Mouse (Mus musculus) midbrain, embryonic 10.5 days (tissue): ENCODE results near the gene Ddost. TPM values are rescaled to one million over a fixed set of nuclear protein-coding genes. Genes with fewer than 3 reads are reported as not detected.
A peak's percentile ranks its signal among the peaks of the same experiment; 100 is the strongest.
"Not testable (repeated sequence)": the region's sequence is repeated elsewhere in the genome, so short reads cannot be mapped to it uniquely, and the experiment has no call there.

ENCODE experiments used
- DNase-seq: peaks from one replicate; pipeline ENCODE4 v3.0.0-alpha.2; 2017; ENCODE audit warnings: low spot score
- H3K27ac ChIP-seq: fragments of 300-500 bp; sonication (generic); replicated peaks from 2 replicates; pipeline ENCODE4 v1.5.1; 2016; ENCODE audit warnings: mild to moderate bottlenecking
- H3K27me3 ChIP-seq: fragments of 300-500 bp; sonication (generic); 2 replicates; pipeline ENCODE4 v1.6.1; 2016; ENCODE audit warnings: low read depth, mild to moderate bottlenecking; ENCODE audit not compliant: poor library complexity, severe bottlenecking
- H3K36me3 ChIP-seq: fragments of 300-500 bp; sonication (generic); 2 replicates; pipeline ENCODE4 v1.6.1; 2016; ENCODE audit warnings: mild to moderate bottlenecking, moderate library complexity
- H3K4me1 ChIP-seq: fragments of 300-500 bp; sonication (generic); 2 replicates; pipeline ENCODE4 v1.6.1; 2016
- H3K4me3 ChIP-seq: fragments of 300-500 bp; sonication (generic); 2 replicates; pipeline ENCODE4 v1.5.1; 2016; ENCODE audit warnings: mild to moderate bottlenecking, moderate library complexity
- H3K9me3 ChIP-seq: fragments of 300-500 bp; sonication (generic); replicated peaks from 2 replicates; pipeline ENCODE4 v1.6.1; 2016; ENCODE audit warnings: mild to moderate bottlenecking
- WGBS: fragments of 180-500 bp; shearing (Covaris S2); methylation state at CpG from one replicate; pipeline ENCODE4 v1.1.7; 2016; 5-methylcytosine and 5-hydroxymethylcytosine counted together
- polyA plus RNA-seq: library from polyadenylated mRNA; unstranded; fragments of >200 nt; fragmentation: Nextera tagmentation; extraction: Ambion mirVana; gene quantifications from 2 replicates; pipeline ENCODE4 v1.2.1, GENCODE M21; 2016

Ddost gene
- polyA plus RNA-seq, 1 experiment from 2014 or later: 282 TPM

DNA sequence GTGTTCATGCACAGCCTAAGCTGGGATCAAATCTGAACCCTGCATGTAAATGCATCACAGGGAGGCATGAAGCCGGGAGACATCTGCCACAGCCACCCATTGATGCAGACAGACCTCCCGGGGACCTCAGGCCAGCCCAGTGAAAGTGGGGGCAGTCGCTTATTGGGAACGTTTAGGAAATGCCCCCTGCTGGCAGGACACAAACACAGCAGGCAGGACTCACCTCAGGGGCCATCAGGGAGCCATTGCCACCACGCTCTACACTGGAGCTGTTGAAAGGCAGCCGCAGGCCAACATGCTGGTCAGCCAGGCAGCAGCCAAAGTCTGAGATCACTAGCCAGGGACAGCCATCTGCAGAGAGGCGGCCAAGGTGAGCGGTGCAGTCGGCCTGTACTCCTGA is 11.3 kb downstream of the Ddost start:
- DNase-seq: no peak
- H3K27ac ChIP-seq: no peak overlapping the region
- H3K27me3 ChIP-seq: peaks cover 3% of the 10 kb centered on the region; the same call in 1 of the 2 replicates
- H3K36me3 ChIP-seq: peaks cover 71% of the 10 kb centered on the region
- 74% methylated on average over 9 of the region's 9 CpGs for WGBS
- H3K4me1 ChIP-seq: peaks cover 6% of the 10 kb centered on the region
- H3K4me3 ChIP-seq: no peak overlapping the region
- H3K9me3 ChIP-seq: no peaks in the 10 kb centered on the region

- peaks cover 8% of the 10 kb centered on the region for H3K4me1 ChIP-seq
- H3K36me3 ChIP-seq: peaks cover 65% of the 10 kb centered on the region
- no peak overlapping the region for H3K27ac ChIP-seq
- H3K27me3 ChIP-seq: peaks cover 7% of the 10 kb centered on the region; the same call in 1 of the 2 replicates
- 92% methylated on average over 6 of the region's 6 CpGs for WGBS
- DNase-seq: no peak
- H3K9me3 ChIP-seq: no peaks in the 10 kb centered on the region
- no peak overlapping the region for H3K4me3 ChIP-seq
Measured at GRCm38 (mm10) chr4:138316369-138316768, 11.8 kb downstream of the Ddost start.

DNA sequence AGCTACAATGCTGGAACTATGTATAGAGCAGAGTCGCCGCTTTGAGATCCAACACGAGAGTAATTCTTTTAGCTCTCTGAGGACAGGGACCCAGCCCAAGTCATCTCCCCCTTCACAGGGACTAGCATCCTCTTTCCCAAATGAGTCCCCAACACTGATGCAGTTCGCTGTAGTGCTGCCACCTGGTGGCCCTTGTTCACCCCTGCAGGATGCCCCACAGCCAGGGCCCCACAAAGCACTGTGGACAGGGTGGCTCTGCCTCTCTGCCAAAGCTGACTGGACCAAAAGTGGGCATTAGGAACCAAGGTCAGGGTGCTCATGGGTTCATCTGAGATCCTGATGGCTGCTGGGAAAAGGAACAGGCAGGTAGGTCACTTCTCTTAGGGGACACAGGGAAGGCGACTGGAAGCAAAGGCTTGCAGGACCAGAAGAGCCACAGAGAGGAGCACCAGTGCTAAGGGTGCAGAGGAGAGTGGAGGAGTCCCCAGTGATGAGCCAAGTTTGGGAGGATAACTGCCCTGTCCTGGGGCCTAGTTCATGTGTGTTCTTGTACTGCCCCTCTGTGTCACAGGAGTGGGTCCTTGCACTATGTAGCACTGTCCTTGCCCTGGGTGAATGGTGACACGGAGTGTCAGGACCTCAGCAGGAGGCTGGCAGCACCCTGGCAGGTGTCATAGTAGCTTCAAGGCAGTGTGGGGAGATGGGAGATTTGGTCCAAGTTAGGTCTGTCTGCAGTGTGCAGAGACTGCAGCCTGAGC is 14.2 kb downstream of the Ddost start:
- DNase-seq: peak; percentile 66
- Histone ChIP-seq H3K36me3 (peaks cover 42% of the 10 kb centered on the region), H3K27ac (no peak overlapping the region), H3K9me3 (no peaks in the 10 kb centered on the region), H3K4me3 (no peak overlapping the region), H3K4me1 (peaks cover 26% of the 10 kb centered on the region), H3K27me3 (peaks cover 7% of the 10 kb centered on the region; the same call in 1 of the 2 replicates)
- WGBS: 48% methylated on average over 6 of the region's 6 CpGs

GRCm38 (mm10) chr4:138319508-138319907 is 15.0 kb downstream of the Ddost start:
- H3K27me3 ChIP-seq: peaks cover 7% of the 10 kb centered on the region; the same call in 1 of the 2 replicates
- no peaks in the 10 kb centered on the region for H3K9me3 ChIP-seq
- H3K4me3 ChIP-seq: no peak overlapping the region
- peaks cover 34% of the 10 kb centered on the region for H3K36me3 ChIP-seq
- DNase-seq: peak; percentile 83
- WGBS: 35% methylated on average over 10 of the region's 10 CpGs
- no peak overlapping the region for H3K27ac ChIP-seq
- H3K4me1 ChIP-seq: peaks cover 33% of the 10 kb centered on the region

DNA sequence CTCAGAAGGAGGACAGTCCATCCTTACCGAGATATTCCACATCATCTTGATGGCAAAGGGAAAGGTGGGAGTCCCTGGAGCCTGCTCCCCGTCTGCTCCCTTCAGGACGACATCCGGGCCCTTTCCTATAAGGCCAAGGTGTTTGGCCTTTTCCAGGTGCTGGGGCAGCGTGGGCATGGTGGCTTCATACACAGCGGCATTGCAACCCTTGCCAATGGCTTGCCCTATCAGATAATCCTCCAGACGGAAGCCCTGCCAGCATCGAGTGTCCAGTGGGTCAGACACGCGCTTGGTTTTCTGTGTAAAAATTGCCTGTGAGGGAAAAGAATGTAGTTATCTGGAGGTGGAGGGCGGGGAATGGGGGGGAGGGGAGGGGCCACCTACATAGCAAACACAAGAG is 16.2 kb downstream of the Ddost start:
- WGBS: 85% methylated on average over 11 of the region's 11 CpGs

GRCm38 (mm10) chr4:138321488-138321887 is 17.0 kb downstream of the Ddost start:
- Histone ChIP-seq H3K4me1 (peaks cover 45% of the 10 kb centered on the region), H3K27ac (no peak overlapping the region)
- WGBS: 82% methylated on average over 7 of the region's 7 CpGs

More for the DNA sequence above, 16.2 kb downstream of the Ddost start:
- Histone ChIP-seq H3K4me3 (no peak overlapping the region), H3K36me3 (peaks cover 22% of the 10 kb centered on the region), H3K27ac (no peak overlapping the region), H3K4me1 (peaks cover 39% of the 10 kb centered on the region), H3K9me3 (no peaks in the 10 kb centered on the region), H3K27me3 (peaks cover 7% of the 10 kb centered on the region; the same call in 1 of the 2 replicates)
- no peak for DNase-seq

DNA sequence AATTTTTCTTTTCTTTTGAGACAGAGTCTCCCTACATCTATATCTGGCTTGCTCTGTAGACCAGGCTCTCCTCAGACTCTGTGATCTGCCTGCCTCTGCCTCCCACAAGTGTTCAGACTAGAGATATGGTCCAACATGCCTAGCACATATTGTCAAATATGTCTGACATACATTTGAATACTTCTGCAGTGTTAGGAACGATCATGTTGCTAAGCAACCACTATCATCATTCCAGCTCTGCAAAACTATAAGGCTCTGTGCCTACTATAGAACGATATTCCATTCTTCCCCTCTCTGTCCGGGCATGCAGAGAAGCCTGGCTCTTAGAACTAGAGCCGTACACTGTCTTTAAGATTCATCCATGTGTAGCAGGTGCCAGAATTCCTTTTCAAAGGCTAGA is 18.2 kb downstream of the Ddost start:
- peaks cover 46% of the 10 kb centered on the region for H3K4me1 ChIP-seq
- no peak for DNase-seq
- H3K9me3 ChIP-seq: no peaks in the 10 kb centered on the region
- peaks cover 7% of the 10 kb centered on the region; the same call in 1 of the 2 replicates for H3K27me3 ChIP-seq
- no peak overlapping the region for H3K4me3 ChIP-seq
- 36% methylated on average over 4 of the region's 4 CpGs for WGBS
- H3K27ac ChIP-seq: no peak overlapping the region
- 0 out of 2 replicates have a peak, but pooled peaks cover 2% of the 10 kb centered on the region for H3K36me3 ChIP-seq

More at GRCm38 (mm10) chr4:138321488-138321887, 17.0 kb downstream of the Ddost start:
- Histone ChIP-seq H3K9me3 (no peaks in the 10 kb centered on the region), H3K36me3 (peaks cover 14% of the 10 kb centered on the region), H3K4me3 (no peak overlapping the region), H3K27me3 (peaks cover 7% of the 10 kb centered on the region; the same call in 1 of the 2 replicates)
- no peak for DNase-seq

- peaks cover 7% of the 10 kb centered on the region; the same call in 1 of the 2 replicates for H3K27me3 ChIP-seq
- no peaks in the 10 kb centered on the region for H3K36me3 ChIP-seq
- H3K4me1 ChIP-seq: peaks cover 51% of the 10 kb centered on the region
- WGBS: 80% methylated on average over 4 of the region's 4 CpGs
- no peak overlapping the region for H3K4me3 ChIP-seq
- H3K27ac ChIP-seq: peak overlapping the region; percentile 69
- DNase-seq: no peak
- H3K9me3 ChIP-seq: 0 out of 2 replicates have a peak, but pooled peaks cover 4% of the 10 kb centered on the region
Measured at GRCm38 (mm10) chr4:138323753-138324152, 19.2 kb downstream of the Ddost start.

- peaks cover 48% of the 10 kb centered on the region for H3K4me1 ChIP-seq
- no peak for DNase-seq
- 0 out of 2 replicates have a peak, but pooled peaks cover 4% of the 10 kb centered on the region for H3K9me3 ChIP-seq
- H3K27ac ChIP-seq: no peak overlapping the region
- H3K36me3 ChIP-seq: no peaks in the 10 kb centered on the region
- peaks cover 7% of the 10 kb centered on the region; the same call in 1 of the 2 replicates for H3K27me3 ChIP-seq
- WGBS: 91% methylated on average over 3 of the region's 3 CpGs
- H3K4me3 ChIP-seq: no peak overlapping the region
Measured at GRCm38 (mm10) chr4:138324451-138324850, 19.9 kb downstream of the Ddost start.

DNA sequence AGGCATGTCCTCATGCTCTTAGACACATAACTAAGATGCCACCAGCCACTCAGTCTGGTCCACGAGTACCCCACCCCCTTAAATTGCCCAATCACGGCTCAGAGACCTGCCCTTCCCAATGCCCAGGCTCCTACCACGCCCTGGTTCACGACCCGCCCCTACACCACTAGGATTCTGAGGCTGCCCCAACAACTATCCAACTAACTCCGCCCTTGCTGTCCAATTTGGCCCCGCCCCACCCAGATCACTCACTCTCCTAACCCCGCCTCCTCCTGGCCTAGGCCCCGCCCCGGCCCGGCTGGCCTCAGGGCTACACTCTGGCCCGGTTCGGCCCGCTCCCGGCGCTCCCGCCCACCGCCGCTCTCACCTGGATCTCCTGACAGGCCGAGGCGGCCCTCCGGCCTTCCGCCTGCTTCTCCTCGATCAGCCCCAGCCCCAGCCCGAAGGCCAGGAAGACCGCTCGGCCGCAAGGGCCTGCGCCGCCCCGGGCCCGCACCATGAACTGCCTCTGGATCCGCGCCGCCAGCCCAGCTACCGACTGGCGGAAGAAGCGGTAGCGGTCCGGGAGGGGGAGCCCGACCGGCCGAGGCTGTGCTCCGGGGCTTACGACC is 21.0 kb downstream of the Ddost start:
- WGBS: under 1% methylated on average over 45 of the region's 45 CpGs

GRCm38 (mm10) chr4:138326077-138326695 is 21.7 kb downstream of the Ddost start, which contains the start of gene Pink1:
Gene Pink1, minus strand, starts transcription at chr4:138326307.
- WGBS: 4% methylated on average over 41 of the region's 41 CpGs
- Histone ChIP-seq H3K4me3 (peak within 1 kb of the TSS; percentile 86), H3K9me3 (0 out of 2 replicates have a peak, but pooled peaks cover 4% of the 10 kb centered on the region), H3K4me1 (peaks cover 53% of the 10 kb centered on the region), H3K36me3 (no peaks in the 10 kb centered on the region), H3K27me3 (peaks cover 4% of the 10 kb centered on the region; the same call in 1 of the 2 replicates), H3K27ac (peak within 1 kb of the TSS; percentile 95)
- peak; percentile 88 for DNase-seq

More for the DNA sequence above, 21.0 kb downstream of the Ddost start:
- H3K27me3 ChIP-seq: peaks cover 6% of the 10 kb centered on the region; the same call in 1 of the 2 replicates
- peak; percentile 90 for DNase-seq
- H3K4me1 ChIP-seq: peaks cover 53% of the 10 kb centered on the region
- H3K27ac ChIP-seq: peak overlapping the region; percentile 95
- peak overlapping the region; percentile 86 for H3K4me3 ChIP-seq
- no peaks in the 10 kb centered on the region for H3K36me3 ChIP-seq
- H3K9me3 ChIP-seq: 0 out of 2 replicates have a peak, but pooled peaks cover 4% of the 10 kb centered on the region

- H3K36me3 ChIP-seq, DNase-seq, H3K9me3 ChIP-seq, H3K27me3 ChIP-seq, H3K4me3 ChIP-seq, H3K27ac ChIP-seq: not testable (repeated sequence)
- 59% methylated on average over 9 of the region's 12 CpGs for WGBS
- H3K4me1 ChIP-seq: peaks cover 50% of the 10 kb centered on the region
Measured at GRCm38 (mm10) chr4:138327155-138327554, 22.6 kb downstream of the Ddost start.
